Mouse (Mus musculus): ENCODE measurements at regions not wholly inside any gene's neighbourhood (a gene's known extent, or its start where the extent isn't known, plus 50 kb on each side); places are given as distances from the start of the nearest gene placed in this dataset.
"Not testable (repeated sequence)": the region's sequence is repeated elsewhere in the genome, so short reads cannot be mapped to it uniquely, and the experiment has no call there.

GRCm38 (mm10) chr3:83530243-83530847 is 235.8 kb upstream of the Sfrp2 start:
- Histone ChIP-seq H3ac (ENCODE audit: control insufficient read depth, insufficient read length) (no peak overlapping the region), H3K36me3 (ENCODE audit: control insufficient read depth, insufficient read depth) (no peaks in the 10 kb centered on the region), H3K4me2 (ENCODE audit: low read depth) (no peak overlapping the region), H3K79me2 (ENCODE audit: control insufficient read depth, insufficient read depth) (no peaks in the 10 kb centered on the region), H3K27me3 (ENCODE audit: control insufficient read depth, insufficient read depth, insufficient read length) (no peaks in the 10 kb centered on the region), H3K4me3 (no peak overlapping the region)
- TF ChIP-seq USF1 (IDR thresholded peaks at IDR 0.05; ENCODE audit: low read depth) = no peak
- no peak for TF ChIP-seq E2F4 (IDR thresholded peaks at IDR 0.05; ENCODE audit: insufficient read depth)
- TF ChIP-seq MAX (IDR thresholded peaks at IDR 0.05; ENCODE audit: low read depth) = no peak
- TF ChIP-seq MYOG (IDR thresholded peaks at IDR 0.05; ENCODE audit: control insufficient read depth in 1 of 3, insufficient read depth in 1 of 3, insufficient read length in 2 of 3, low read depth in 2 of 3) = no peak

- not testable (repeated sequence) for H3K4me3 ChIP-seq; H3K79me2 ChIP-seq (ENCODE audit: control insufficient read depth, insufficient read depth); H3K4me2 ChIP-seq (ENCODE audit: low read depth); H3ac ChIP-seq (ENCODE audit: control insufficient read depth, insufficient read length); H3K27me3 ChIP-seq (ENCODE audit: control insufficient read depth, insufficient read depth, insufficient read length); H3K36me3 ChIP-seq (ENCODE audit: control insufficient read depth, insufficient read depth)
These were observed 229.5 kb upstream of the Sfrp2 start for GRCm38 (mm10) chr3:83536624-83537023.

GRCm38 (mm10) chr3:83537231-83537630 is 228.9 kb upstream of the Sfrp2 start:
- no peaks in the 10 kb centered on the region for H3K27me3 ChIP-seq (ENCODE audit: control insufficient read depth, insufficient read depth, insufficient read length)
- no peak for TF ChIP-seq POLR2AphosphoS2 (IDR thresholded peaks at IDR 0.05; ENCODE audit: insufficient read length, low read depth)
- TF ChIP-seq CEBPB (IDR thresholded peaks at IDR 0.05; ENCODE audit: insufficient read depth, poor library complexity, severe bottlenecking) = no peak
- TF ChIP-seq MYOG (IDR thresholded peaks at IDR 0.05; ENCODE audit: control insufficient read depth in 1 of 3, insufficient read depth in 1 of 3, insufficient read length in 2 of 3, low read depth in 2 of 3) = no peak
- no peak for TF ChIP-seq SRF (IDR thresholded peaks at IDR 0.05; ENCODE audit: control insufficient read depth, insufficient read length, low read depth)
- TF ChIP-seq E2F4 (IDR thresholded peaks at IDR 0.05; ENCODE audit: insufficient read depth) = no peak
- TF ChIP-seq TCF3 (IDR thresholded peaks at IDR 0.05; ENCODE audit: insufficient read length, low read depth) = no peak
- no peak for TF ChIP-seq MYOD1 (IDR thresholded peaks at IDR 0.05; ENCODE audit: control insufficient read depth in 1 of 3, insufficient read length in 2 of 3, low read depth in 2 of 3)
- TF ChIP-seq REST (IDR thresholded peaks at IDR 0.05; ENCODE audit: insufficient read depth, insufficient read length) = no peak
- no peak for TF ChIP-seq POLR2A (IDR thresholded peaks at IDR 0.05; ENCODE audit: insufficient read length, low read depth)
- H3K4me2 ChIP-seq (ENCODE audit: low read depth) = peak overlapping the region; percentile 13
- no peaks in the 10 kb centered on the region for H3K79me2 ChIP-seq (ENCODE audit: control insufficient read depth, insufficient read depth)
- H3K4me3 ChIP-seq = no peak overlapping the region
- H3K36me3 ChIP-seq (ENCODE audit: control insufficient read depth, insufficient read depth) = no peaks in the 10 kb centered on the region
- no peak overlapping the region for H3ac ChIP-seq (ENCODE audit: control insufficient read depth, insufficient read length)

- Histone ChIP-seq H3K4me3 (no peak overlapping the region), H3K79me2 (ENCODE audit: control insufficient read depth, insufficient read depth) (no peaks in the 10 kb centered on the region), H3K27me3 (ENCODE audit: control insufficient read depth, insufficient read depth, insufficient read length) (no peaks in the 10 kb centered on the region), H3K36me3 (ENCODE audit: control insufficient read depth, insufficient read depth) (no peaks in the 10 kb centered on the region), H3K4me2 (ENCODE audit: low read depth) (peak overlapping the region; percentile 13), H3ac (ENCODE audit: control insufficient read depth, insufficient read length) (no peak overlapping the region)
- TF ChIP-seq SRF (IDR thresholded peaks at IDR 0.05; ENCODE audit: control insufficient read depth, insufficient read length, low read depth) = no peak
- no peak for TF ChIP-seq MYOD1 (IDR thresholded peaks at IDR 0.05; ENCODE audit: control insufficient read depth in 1 of 3, insufficient read length in 2 of 3, low read depth in 2 of 3)
- TF ChIP-seq CEBPB (IDR thresholded peaks at IDR 0.05; ENCODE audit: insufficient read depth, poor library complexity, severe bottlenecking) = no peak
- TF ChIP-seq REST (IDR thresholded peaks at IDR 0.05; ENCODE audit: insufficient read depth, insufficient read length) = no peak
- no peak for TF ChIP-seq E2F4 (IDR thresholded peaks at IDR 0.05; ENCODE audit: insufficient read depth)
- TF ChIP-seq POLR2AphosphoS2 (IDR thresholded peaks at IDR 0.05; ENCODE audit: insufficient read length, low read depth) = no peak
- TF ChIP-seq POLR2A (IDR thresholded peaks at IDR 0.05; ENCODE audit: insufficient read length, low read depth) = no peak
- TF ChIP-seq MYOG (IDR thresholded peaks at IDR 0.05; ENCODE audit: control insufficient read depth in 1 of 3, insufficient read depth in 1 of 3, insufficient read length in 2 of 3, low read depth in 2 of 3) = no peak
- TF ChIP-seq TCF3 (IDR thresholded peaks at IDR 0.05; ENCODE audit: insufficient read length, low read depth) = no peak
- no peak for TF ChIP-seq USF1 (IDR thresholded peaks at IDR 0.05; ENCODE audit: low read depth)
- no peak for TF ChIP-seq TCF12 (IDR thresholded peaks at IDR 0.05; ENCODE audit: insufficient read depth, poor library complexity, severe bottlenecking)
- TF ChIP-seq MAX (IDR thresholded peaks at IDR 0.05; ENCODE audit: low read depth) = no peak
These were observed 228.4 kb upstream of the Sfrp2 start for GRCm38 (mm10) chr3:83537711-83538110.

GRCm38 (mm10) chr3:83538898-83539297 is 227.2 kb upstream of the Sfrp2 start:
- no peak for TF ChIP-seq USF1 (IDR thresholded peaks at IDR 0.05; ENCODE audit: low read depth)
- no peak for TF ChIP-seq MAX (IDR thresholded peaks at IDR 0.05; ENCODE audit: low read depth)
- TF ChIP-seq E2F4 (IDR thresholded peaks at IDR 0.05; ENCODE audit: insufficient read depth) = no peak
- no peak for TF ChIP-seq REST (IDR thresholded peaks at IDR 0.05; ENCODE audit: insufficient read depth, insufficient read length)
- TF ChIP-seq POLR2AphosphoS2 (IDR thresholded peaks at IDR 0.05; ENCODE audit: insufficient read length, low read depth) = no peak
- TF ChIP-seq MYOD1 (IDR thresholded peaks at IDR 0.05; ENCODE audit: control insufficient read depth in 1 of 3, insufficient read length in 2 of 3, low read depth in 2 of 3) = no peak
- no peak for TF ChIP-seq MYOG (IDR thresholded peaks at IDR 0.05; ENCODE audit: control insufficient read depth in 1 of 3, insufficient read depth in 1 of 3, insufficient read length in 2 of 3, low read depth in 2 of 3)
- TF ChIP-seq POLR2A (IDR thresholded peaks at IDR 0.05; ENCODE audit: insufficient read length, low read depth) = no peak
- no peak for TF ChIP-seq SRF (IDR thresholded peaks at IDR 0.05; ENCODE audit: control insufficient read depth, insufficient read length, low read depth)
- TF ChIP-seq TCF3 (IDR thresholded peaks at IDR 0.05; ENCODE audit: insufficient read length, low read depth) = no peak
- no peak overlapping the region for H3ac ChIP-seq (ENCODE audit: control insufficient read depth, insufficient read length)

More at GRCm38 (mm10) chr3:83538898-83539297, 227.2 kb upstream of the Sfrp2 start:
- Histone ChIP-seq H3K4me3 (no peak overlapping the region), H3K27me3 (ENCODE audit: control insufficient read depth, insufficient read depth, insufficient read length) (no peaks in the 10 kb centered on the region), H3K4me2 (ENCODE audit: low read depth) (no peak overlapping the region), H3K79me2 (ENCODE audit: control insufficient read depth, insufficient read depth) (no peaks in the 10 kb centered on the region), H3K36me3 (ENCODE audit: control insufficient read depth, insufficient read depth) (no peaks in the 10 kb centered on the region)

Data from myocyte (in vitro differentiated cells).